9 mouse cellular contexts compared by ENCODE assay signal in the genomic region with DNA sequence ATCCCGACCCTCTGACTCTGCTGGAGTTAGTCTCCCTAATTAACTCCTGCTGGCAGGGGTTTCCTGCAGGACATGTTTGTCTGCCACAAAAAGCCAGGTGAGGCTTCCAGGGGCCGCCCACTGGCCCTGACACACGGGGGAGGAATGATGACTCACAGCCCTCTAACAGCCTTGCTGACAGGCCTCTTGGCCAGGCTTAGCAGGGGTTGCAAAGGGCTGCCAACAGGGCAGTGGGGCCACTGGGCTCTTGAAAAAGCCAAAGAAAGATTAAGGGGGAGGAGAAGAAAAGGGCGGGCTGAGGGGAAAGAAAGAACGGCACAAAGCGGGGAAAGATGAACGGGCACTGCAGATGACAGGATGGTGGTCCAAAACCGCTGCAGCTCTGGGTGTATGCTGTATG. TPM values are rescaled to one million over a fixed set of nuclear protein-coding genes. Genes with fewer than 3 reads are reported as not detected.
DNase-seq lines count a peak whose midpoint lies in the region; ATAC-seq lines count a peak whose summit lies in the region.
"Had no signal": no experiment of that assay in that cellular context is flagged by ENCODE, and none has a peak within 500 bp of the region (broad histone marks: within the 10 kb centered on the region; RNA-seq: fewer than 3 reads in every experiment).

No protein-coding gene starts in this region.

- no peaks in the 10 kb centered on the region for H3K9me3 ChIP-seq in hindbrain, embryonic 14.5 days (ENCODE audit: control insufficient read depth, low read length)
- no peaks in the 10 kb centered on the region for H3K9me3 ChIP-seq in midbrain, embryonic 13.5 days
- H3K9me3 ChIP-seq in stomach, embryonic 15.5 days = no peaks in the 10 kb centered on the region

- no peak for ATAC-seq in frontal cortex, adult (ENCODE audit: low TSS enrichment)
- ATAC-seq in hindbrain, embryonic 14.5 days (ENCODE audit: low FRiP score) = no peak
- peak; percentile 28; the same call in 1 of the 2 replicates for ATAC-seq in midbrain, embryonic 13.5 days
- ATAC-seq in stomach, embryonic 15.5 days (ENCODE audit: insufficient read depth, low FRiP score, low read depth) = no peak; the same call in 1 of the 2 replicates

- peak overlapping the region; percentile 75 for H3K4me2 ChIP-seq in hindbrain, embryonic 14.5 days (replicated peaks)
- H3K4me2 ChIP-seq in midbrain, embryonic 13.5 days (replicated peaks) = peak overlapping the region; percentile 72
- peak overlapping the region; percentile 67 for H3K4me2 ChIP-seq in stomach, embryonic 15.5 days

- H3K4me3 ChIP-seq in hindbrain, embryonic 14.5 days (replicated peaks; ENCODE audit: low read length) = peak overlapping the region; percentile 85
- H3K4me3 ChIP-seq in midbrain, embryonic 13.5 days (replicated peaks) = peak overlapping the region; percentile 70; the same call in 1 of the 2 replicates
- H3K4me3 ChIP-seq in stomach, embryonic 15.5 days (replicated peaks) = peak overlapping the region; percentile 73

- H3K36me3 ChIP-seq in hindbrain, embryonic 14.5 days (replicated peaks; ENCODE audit: control insufficient read depth, insufficient read depth) = no peaks in the 10 kb centered on the region
- H3K36me3 ChIP-seq in midbrain, embryonic 13.5 days = no peaks in the 10 kb centered on the region
- no peaks in the 10 kb centered on the region for H3K36me3 ChIP-seq in stomach, embryonic 15.5 days

- DNase-seq in frontal cortex, postnatal 10 days (ENCODE audit: low spot score in 2 of 2) = peak; percentile 19 to 20
- DNase-seq in cerebellum, adult 8-10 months = peak; percentile 75
- DNase-seq in gastrocnemius, adult 18-20 months (ENCODE audit: low spot score) = peak; percentile 48
- DNase-seq in hindbrain, embryonic 14.5 days (ENCODE audit: low spot score) = no peak
- peak; percentile 16 to 20 for DNase-seq in left cerebral cortex, postnatal 36 days (ENCODE audit: low spot score in 2 of 2)

- no peaks in the 10 kb centered on the region for H3K4me1 ChIP-seq in hindbrain, embryonic 14.5 days (replicated peaks; ENCODE audit: control insufficient read depth, insufficient read depth, low read length)
- H3K4me1 ChIP-seq in midbrain, embryonic 13.5 days (replicated peaks) = peaks cover 12% of the 10 kb centered on the region; the same call in 1 of the 2 replicates
- no peaks in the 10 kb centered on the region for H3K4me1 ChIP-seq in stomach, embryonic 15.5 days

- intact Hi-C loops in left cerebral cortex, postnatal 36 days (cut with DNase I) = loop anchor here (1.0 kb wide), 1 partner anchor 85 kb away; a partner anchor contains a TSS

- no peak overlapping the region for H3K27ac ChIP-seq in hindbrain, embryonic 14.5 days
- no peak overlapping the region for H3K27ac ChIP-seq in midbrain, embryonic 13.5 days
- H3K27ac ChIP-seq in stomach, embryonic 15.5 days = no peak overlapping the region

- no peaks in the 10 kb centered on the region for H3K27me3 ChIP-seq in hindbrain, embryonic 14.5 days (ENCODE audit: control insufficient read depth, insufficient read depth, low read length)
- peaks cover 18% of the 10 kb centered on the region for H3K27me3 ChIP-seq in midbrain, embryonic 13.5 days
- H3K27me3 ChIP-seq in stomach, embryonic 15.5 days (replicated peaks) = 0 out of 2 replicates have a peak, but pooled peaks cover 16% of the 10 kb centered on the region

- no peak overlapping the region for H3K9ac ChIP-seq in hindbrain, embryonic 14.5 days
- peak overlapping the region; percentile 58 for H3K9ac ChIP-seq in midbrain, embryonic 13.5 days (replicated peaks)
- 0 out of 2 replicates have a peak overlapping the region, but pooled peaks have one; percentile 2 for H3K9ac ChIP-seq in stomach, embryonic 15.5 days

- WGBS in hindbrain, embryonic 14.5 days = 6% methylated on average over 8 of the region's 8 CpGs
- 7% methylated on average over 8 of the region's 8 CpGs for WGBS in midbrain, embryonic 13.5 days
- 7% methylated on average over 8 of the region's 8 CpGs for WGBS in stomach, embryonic 15.5 days

RNA-seq across cellular contexts. Expression of a gene that starts 39.3 kb away (rescaled TPM):
- not detected for total RNA-seq in gastrocnemius, adult 18-20 months (2021)
- polyA plus RNA-seq in hindbrain, embryonic 14.5 days (2014; fragmentation: Nextera tagmentation; extraction: Ambion mirVana) = not detected in 2 replicates
- not detected for total RNA-seq in left cerebral cortex, postnatal 36 days (2021)
- not detected in 2 replicates for polyA plus RNA-seq in midbrain, embryonic 13.5 days (2015; fragmentation: Nextera tagmentation; extraction: Ambion mirVana)
- polyA plus RNA-seq in stomach, embryonic 15.5 days (2015; fragmentation: Nextera tagmentation; extraction: Ambion mirVana) = 0.54 and 0.71 TPM in 2 replicates
- polyA plus RNA-seq: large intestine, adult 2 months had no signal
